Mouse (Mus musculus): Measurements from ENCODE around the gene Prkg1. TPM values are rescaled to one million over a fixed set of nuclear protein-coding genes. Genes with fewer than 3 reads are reported as not detected.

The Prkg1 gene
- polyA plus RNA-seq, 1 experiment from 2014 or later: 3.5 TPM

GRCm38 (mm10) chr19:30942369-30942992 is 822.4 kb downstream of the Prkg1 start:
- no peak overlapping the region for H3K4me3 ChIP-seq (replicated peaks)
- no peak overlapping the region for H3K27ac ChIP-seq
- no peaks in the 10 kb centered on the region for H3K4me1 ChIP-seq
- H3K36me3 ChIP-seq: no peaks in the 10 kb centered on the region
- H3K9ac ChIP-seq: no peak overlapping the region
- no peaks in the 10 kb centered on the region for H3K9me3 ChIP-seq (replicated peaks)
- 61% methylated on average over 5 of the region's 5 CpGs for WGBS
- H3K4me2 ChIP-seq: no peak overlapping the region
- no peak for ATAC-seq (replicated peaks; ENCODE audit: low FRiP score)
- H3K27me3 ChIP-seq: no peaks in the 10 kb centered on the region

DNA sequence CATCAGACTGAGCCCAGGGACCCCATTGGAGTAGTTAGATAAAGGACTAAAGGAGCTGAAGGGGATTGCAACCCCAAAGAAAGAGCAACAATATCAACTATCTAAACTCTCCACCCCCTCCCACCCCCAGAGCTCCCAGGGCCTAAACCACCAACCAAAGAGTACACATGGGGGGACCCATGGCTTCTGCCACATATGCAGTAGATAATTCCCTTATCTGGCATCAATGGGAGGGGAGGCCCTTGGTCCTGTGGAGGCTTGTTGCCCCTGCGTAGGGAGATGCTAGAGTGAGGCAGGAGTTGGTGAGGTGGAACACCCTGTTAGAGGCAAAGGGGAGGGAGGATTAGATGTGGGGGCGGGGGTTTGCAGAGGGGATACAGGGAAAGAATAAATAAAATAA is 826.8 kb downstream of the Prkg1 start:
- Histone ChIP-seq H3K27me3 (no peaks in the 10 kb centered on the region), H3K4me3 (replicated peaks) (no peak overlapping the region), H3K4me1 (no peaks in the 10 kb centered on the region), H3K4me2 (no peak overlapping the region), H3K9ac (no peak overlapping the region), H3K36me3 (no peaks in the 10 kb centered on the region), H3K9me3 (replicated peaks) (no peaks in the 10 kb centered on the region), H3K27ac (no peak overlapping the region)
- WGBS: 72% methylated on average over 2 of the region's 2 CpGs
- no peak for ATAC-seq (replicated peaks; ENCODE audit: low FRiP score)

GRCm38 (mm10) chr19:30931469-30932192 is 833.2 kb downstream of the Prkg1 start:
- no peaks in the 10 kb centered on the region for H3K36me3 ChIP-seq
- H3K4me3 ChIP-seq (replicated peaks): no peak overlapping the region
- H3K27me3 ChIP-seq: no peaks in the 10 kb centered on the region
- H3K4me1 ChIP-seq: no peaks in the 10 kb centered on the region
- no peaks in the 10 kb centered on the region for H3K9me3 ChIP-seq (replicated peaks)
- WGBS: 84% methylated on average over 5 of the region's 5 CpGs
- H3K4me2 ChIP-seq: no peak overlapping the region
- no peak overlapping the region for H3K9ac ChIP-seq
- no peak overlapping the region for H3K27ac ChIP-seq
- ATAC-seq (replicated peaks; ENCODE audit: low FRiP score): no peak

DNA sequence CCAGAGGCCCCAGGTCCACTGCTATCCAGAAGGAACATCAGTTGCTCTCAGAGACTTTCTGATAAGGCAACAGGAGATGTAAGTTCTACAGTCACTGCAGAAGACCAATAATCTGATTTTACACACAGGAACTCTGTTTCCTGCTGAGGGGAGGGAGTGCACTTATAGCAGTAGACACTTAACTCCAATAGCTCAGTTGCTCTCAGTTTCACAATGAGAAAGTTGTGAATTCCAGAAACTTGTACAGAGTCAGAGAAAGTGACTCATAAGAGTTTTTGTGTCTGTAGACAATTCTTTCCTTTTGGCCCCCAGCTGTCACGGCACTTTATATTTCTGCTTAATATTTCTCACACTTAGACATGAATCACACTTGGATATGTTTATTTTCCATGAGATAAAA is 840.8 kb downstream of the Prkg1 start:
- no peak overlapping the region for H3K9ac ChIP-seq
- no peak for ATAC-seq (replicated peaks; ENCODE audit: low FRiP score)
- no peak overlapping the region for H3K4me3 ChIP-seq (replicated peaks)
- no peaks in the 10 kb centered on the region for H3K27me3 ChIP-seq
- no peaks in the 10 kb centered on the region for H3K36me3 ChIP-seq
- WGBS: 90% methylated on average over 1 of the region's 1 CpGs
- no peaks in the 10 kb centered on the region; the same call in 1 of the 2 replicates for H3K9me3 ChIP-seq (replicated peaks)
- H3K4me2 ChIP-seq: no peak overlapping the region
- H3K27ac ChIP-seq: no peak overlapping the region
- no peaks in the 10 kb centered on the region for H3K4me1 ChIP-seq

GRCm38 (mm10) chr19:30902290-30902689 is 862.5 kb downstream of the Prkg1 start:
- H3K27ac ChIP-seq: no peak overlapping the region
- no peaks in the 10 kb centered on the region for H3K27me3 ChIP-seq
- H3K4me3 ChIP-seq (replicated peaks): no peak overlapping the region
- no peak for ATAC-seq (replicated peaks; ENCODE audit: low FRiP score)
- H3K4me1 ChIP-seq: no peaks in the 10 kb centered on the region
- no peak overlapping the region for H3K4me2 ChIP-seq
- no peaks in the 10 kb centered on the region for H3K9me3 ChIP-seq (replicated peaks)
- no peaks in the 10 kb centered on the region for H3K36me3 ChIP-seq
- no peak overlapping the region for H3K9ac ChIP-seq

GRCm38 (mm10) chr19:30901025-30901424 is 863.8 kb downstream of the Prkg1 start:
- WGBS: 74% methylated on average over 3 of the region's 3 CpGs
- no peak for ATAC-seq (replicated peaks; ENCODE audit: low FRiP score)

GRCm38 (mm10) chr19:30890377-30890776 is 874.5 kb downstream of the Prkg1 start:
- Histone ChIP-seq H3K36me3 (no peaks in the 10 kb centered on the region), H3K4me1 (no peaks in the 10 kb centered on the region), H3K4me3 (replicated peaks) (no peak overlapping the region), H3K27ac (no peak overlapping the region), H3K4me2 (no peak overlapping the region), H3K9me3 (replicated peaks) (no peaks in the 10 kb centered on the region), H3K27me3 (no peaks in the 10 kb centered on the region), H3K9ac (no peak overlapping the region)
- WGBS: 79% methylated on average over 2 of the region's 2 CpGs
- no peak for ATAC-seq (replicated peaks; ENCODE audit: low FRiP score)

More at GRCm38 (mm10) chr19:30901025-30901424, 863.8 kb downstream of the Prkg1 start:
- no peaks in the 10 kb centered on the region for H3K36me3 ChIP-seq
- H3K9ac ChIP-seq: no peak overlapping the region
- no peaks in the 10 kb centered on the region for H3K4me1 ChIP-seq
- no peak overlapping the region for H3K27ac ChIP-seq
- H3K4me2 ChIP-seq: no peak overlapping the region
- H3K9me3 ChIP-seq (replicated peaks): no peaks in the 10 kb centered on the region
- H3K4me3 ChIP-seq (replicated peaks): no peak overlapping the region
- H3K27me3 ChIP-seq: no peaks in the 10 kb centered on the region

DNA sequence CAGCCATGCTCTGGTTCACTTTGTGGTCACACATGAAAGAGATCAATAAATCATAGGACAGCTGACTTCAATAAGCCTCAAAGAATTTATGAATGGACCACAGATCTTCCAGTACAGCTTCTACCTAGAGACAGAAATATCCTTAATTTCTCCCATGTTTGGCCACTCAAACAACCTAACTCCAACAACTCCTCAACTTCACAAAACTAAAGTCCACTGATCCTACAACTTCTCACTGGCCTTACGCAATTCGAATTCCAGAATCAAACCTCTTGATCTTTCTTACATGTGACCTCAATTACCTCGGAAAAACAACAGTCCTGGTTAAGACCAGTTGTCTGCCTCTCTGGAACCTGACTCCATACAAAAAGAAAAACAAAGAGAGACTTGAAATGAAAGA is 875.0 kb downstream of the Prkg1 start:
- Histone ChIP-seq H3K4me2 (no peak overlapping the region), H3K4me1 (no peaks in the 10 kb centered on the region), H3K27me3 (no peaks in the 10 kb centered on the region), H3K4me3 (replicated peaks) (no peak overlapping the region), H3K36me3 (no peaks in the 10 kb centered on the region), H3K27ac (no peak overlapping the region), H3K9me3 (replicated peaks) (no peaks in the 10 kb centered on the region), H3K9ac (no peak overlapping the region)
- 51% methylated on average over 3 of the region's 3 CpGs for WGBS
- no peak for ATAC-seq (replicated peaks; ENCODE audit: low FRiP score)

DNA sequence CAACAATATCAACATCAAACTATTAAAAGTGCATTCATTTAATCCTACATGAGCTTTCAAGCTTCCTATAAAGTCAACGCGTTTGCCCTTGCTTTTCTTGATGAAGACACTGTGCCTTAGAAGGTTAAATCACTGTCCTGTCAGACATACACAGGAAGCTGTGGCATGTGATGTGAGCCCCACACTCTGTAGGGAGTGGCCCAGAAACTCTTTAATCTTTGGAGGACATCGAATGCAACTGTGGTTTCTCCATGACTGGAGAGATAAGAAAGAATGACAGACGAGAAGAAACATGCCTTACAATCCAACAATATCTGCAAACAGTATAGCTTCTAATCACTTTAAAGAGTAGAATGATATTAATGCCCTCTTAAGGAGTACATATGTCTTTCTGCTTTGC is 903.4 kb downstream of the Prkg1 start:
- Histone ChIP-seq H3K27ac (no peak overlapping the region), H3K36me3 (no peaks in the 10 kb centered on the region), H3K4me2 (no peak overlapping the region), H3K4me3 (replicated peaks) (no peak overlapping the region), H3K27me3 (no peaks in the 10 kb centered on the region), H3K9ac (no peak overlapping the region), H3K4me1 (no peaks in the 10 kb centered on the region), H3K9me3 (replicated peaks) (no peaks in the 10 kb centered on the region)
- no peak for ATAC-seq (replicated peaks; ENCODE audit: low FRiP score)
- 61% methylated on average over 4 of the region's 4 CpGs for WGBS

GRCm38 (mm10) chr19:30851023-30851422 is 913.8 kb downstream of the Prkg1 start:
- WGBS: 92% methylated on average over 4 of the region's 4 CpGs

GRCm38 (mm10) chr19:30844916-30845315 is 919.9 kb downstream of the Prkg1 start:
- Histone ChIP-seq H3K4me2 (no peak overlapping the region), H3K9ac (no peak overlapping the region), H3K36me3 (no peaks in the 10 kb centered on the region), H3K27me3 (no peaks in the 10 kb centered on the region), H3K9me3 (replicated peaks) (no peaks in the 10 kb centered on the region), H3K4me3 (replicated peaks) (no peak overlapping the region), H3K27ac (no peak overlapping the region), H3K4me1 (0 out of 2 replicates have a peak, but pooled peaks cover 6% of the 10 kb centered on the region)
- WGBS: 37% methylated on average over 4 of the region's 4 CpGs
- no peak for ATAC-seq (replicated peaks; ENCODE audit: low FRiP score)

More at GRCm38 (mm10) chr19:30851023-30851422, 913.8 kb downstream of the Prkg1 start:
- Histone ChIP-seq H3K27me3 (no peaks in the 10 kb centered on the region), H3K36me3 (no peaks in the 10 kb centered on the region), H3K4me2 (no peak overlapping the region), H3K27ac (no peak overlapping the region), H3K9ac (no peak overlapping the region), H3K9me3 (replicated peaks) (no peaks in the 10 kb centered on the region), H3K4me3 (replicated peaks) (no peak overlapping the region), H3K4me1 (no peaks in the 10 kb centered on the region)
- no peak for ATAC-seq (replicated peaks; ENCODE audit: low FRiP score)

GRCm38 (mm10) chr19:30843637-30844036 is 921.2 kb downstream of the Prkg1 start:
- no peaks in the 10 kb centered on the region for H3K36me3 ChIP-seq
- 87% methylated on average over 4 of the region's 4 CpGs for WGBS
- 0 out of 2 replicates have a peak, but pooled peaks cover 6% of the 10 kb centered on the region for H3K4me1 ChIP-seq
- no peaks in the 10 kb centered on the region for H3K27me3 ChIP-seq
- H3K9me3 ChIP-seq (replicated peaks): no peaks in the 10 kb centered on the region
- no peak for ATAC-seq (replicated peaks; ENCODE audit: low FRiP score)
- no peak overlapping the region for H3K27ac ChIP-seq
- no peak overlapping the region for H3K4me2 ChIP-seq
- no peak overlapping the region for H3K4me3 ChIP-seq (replicated peaks)
- no peak overlapping the region for H3K9ac ChIP-seq
